9 mouse cellular contexts compared by ENCODE assay signal in the genomic region with DNA sequence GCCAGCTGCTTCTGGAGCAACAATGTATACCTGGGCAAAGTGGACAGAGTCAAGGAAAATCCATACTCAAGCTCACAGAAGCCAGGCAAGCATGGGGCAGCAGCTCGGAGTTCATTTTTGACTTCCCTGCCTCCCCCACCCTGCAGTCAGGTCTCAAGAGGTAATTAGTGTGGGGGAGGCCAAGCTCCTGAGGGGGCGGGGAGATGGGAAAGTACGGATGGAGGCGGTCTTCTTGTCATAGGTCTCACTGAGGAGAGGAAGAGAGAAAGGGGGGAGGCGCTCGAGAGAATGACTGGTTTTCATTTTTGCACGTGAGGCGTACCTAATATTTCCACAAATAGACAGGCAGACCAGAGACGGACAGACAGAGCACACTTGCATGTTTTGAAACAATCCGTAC. TPM values are rescaled to one million over a fixed set of nuclear protein-coding genes. Genes with fewer than 3 reads are reported as not detected.
DNase-seq lines count a peak whose midpoint lies in the region; ATAC-seq and TF ChIP-seq lines count a peak whose summit lies in the region.
"Had no signal": no experiment of that assay in that cellular context is flagged by ENCODE, and none has a peak within 500 bp of the region (broad histone marks: within the 10 kb centered on the region; RNA-seq: fewer than 3 reads in every experiment).

No protein-coding gene starts in this region.

- no peak for DNase-seq in lung, embryonic 14.5 days
- DNase-seq in lung, postnatal 25 days (ENCODE audit: low spot score), result no peak
- peak; percentile 10 for DNase-seq in fat pad, adult 2 months (ENCODE audit: extremely low read depth, low read depth, low spot score)
- peak; percentile 40 to 47 for DNase-seq in layer of hippocampus, adult 2 months (ENCODE audit: low spot score in 2 of 2)
- no peak for DNase-seq in adrenal gland, adult 2 months
- no peak for DNase-seq in kidney, adult 11 months
- no peak for DNase-seq in heart, adult 11 months

- 6% methylated on average over 10 of the region's 10 CpGs for WGBS in lung, embryonic 14.5 days
- 7% methylated on average over 10 of the region's 10 CpGs for WGBS in neural tube, embryonic 12.5 days

- no peak for TF ChIP-seq CTCF in lung, embryonic 14.5 days (IDR thresholded peaks at IDR 0.05; ENCODE audit: low read depth)
- TF ChIP-seq CTCF in layer of hippocampus, adult 2 months (conservative IDR thresholded peaks at IDR 0.05), result no peak

- H3K27me3 ChIP-seq in lung, embryonic 14.5 days (ENCODE audit: insufficient read depth, low read length), result peaks cover 14% of the 10 kb centered on the region; the same call in 1 of the 2 replicates
- H3K27me3 ChIP-seq in neural tube, embryonic 12.5 days (replicated peaks), result peaks cover 23% of the 10 kb centered on the region

- no peaks in the 10 kb centered on the region for H3K4me1 ChIP-seq in lung, embryonic 14.5 days (ENCODE audit: insufficient read depth)
- peaks cover 5% of the 10 kb centered on the region; the same call in 1 of the 2 replicates for H3K4me1 ChIP-seq in neural tube, embryonic 12.5 days
- H3K4me1 ChIP-seq: liver, embryonic 15.5 days had no signal

- ATAC-seq in lung, embryonic 14.5 days (ENCODE audit: insufficient read depth), result no peak
- no peak for ATAC-seq in neural tube, embryonic 12.5 days (ENCODE audit: low FRiP score, low read depth)

- H3K27ac ChIP-seq in lung, embryonic 14.5 days (ENCODE audit: low read depth), result no peak overlapping the region
- peak overlapping the region; percentile 92 for H3K27ac ChIP-seq in layer of hippocampus, adult 2 months
- H3K27ac ChIP-seq in neural tube, embryonic 12.5 days, result no peak overlapping the region
- H3K27ac ChIP-seq: liver, embryonic 15.5 days had no signal

- no peaks in the 10 kb centered on the region for H3K9me3 ChIP-seq in lung, embryonic 14.5 days (ENCODE audit: low read depth, low read length)
- H3K9me3 ChIP-seq in neural tube, embryonic 12.5 days, result no peaks in the 10 kb centered on the region
- H3K9me3 ChIP-seq: liver, embryonic 15.5 days had no signal

- peak overlapping the region; percentile 52; the same call in 1 of the 2 replicates for H3K4me3 ChIP-seq in lung, embryonic 14.5 days (ENCODE audit: low read depth, low read length)
- peak overlapping the region; percentile 80 for H3K4me3 ChIP-seq in layer of hippocampus, adult 2 months
- no peak overlapping the region for H3K4me3 ChIP-seq in neural tube, embryonic 12.5 days

- H3K9ac ChIP-seq in lung, embryonic 14.5 days, result no peak overlapping the region
- no peak overlapping the region for H3K9ac ChIP-seq in neural tube, embryonic 12.5 days
- H3K9ac ChIP-seq: liver, embryonic 15.5 days had no signal

- H3K4me2 ChIP-seq in lung, embryonic 14.5 days, result peak overlapping the region; percentile 96
- H3K4me2 ChIP-seq in neural tube, embryonic 12.5 days (replicated peaks), result peak overlapping the region; percentile 95

- H3K36me3 ChIP-seq in lung, embryonic 14.5 days (ENCODE audit: insufficient read depth), result no peaks in the 10 kb centered on the region
- no peaks in the 10 kb centered on the region for H3K36me3 ChIP-seq in neural tube, embryonic 12.5 days
- H3K36me3 ChIP-seq: liver, embryonic 15.5 days had no signal

RNA-seq across cellular contexts. Expression of a gene that starts 1.1 kb away (rescaled TPM):
- polyA plus RNA-seq in lung, embryonic 14.5 days (2014; fragmentation: Nextera tagmentation; extraction: Ambion mirVana), result 0.24 and 0.27 TPM in 2 replicates
- total RNA-seq in layer of hippocampus, adult 2 months (2021), result 100 to 1,000 TPM; 138 to 147 TPM
- polyA plus RNA-seq in neural tube, embryonic 12.5 days (2016; fragmentation: Nextera tagmentation; extraction: Ambion mirVana), result 1.9 and 2.1 TPM in 2 replicates
- under 1 TPM; 0.03 to 0.26 TPM for total RNA-seq in adrenal gland, adult 2 months (2021)
- 0.03 and 0.06 TPM in 2 replicates for polyA plus RNA-seq in adrenal gland, adult 2 months (2012; rRNA removed)

RNA-seq across cellular contexts. Expression of a gene that starts 1.3 kb away (rescaled TPM):
- polyA plus RNA-seq in lung, embryonic 14.5 days (2014; fragmentation: Nextera tagmentation; extraction: Ambion mirVana), result 1.6 and 2.3 TPM in 2 replicates
- total RNA-seq in layer of hippocampus, adult 2 months (2021), result 10 to 100 TPM; 82.6 to 94.2 TPM
- 3.6 and 3.9 TPM in 2 replicates for polyA plus RNA-seq in neural tube, embryonic 12.5 days (2016; fragmentation: Nextera tagmentation; extraction: Ambion mirVana)
- total RNA-seq in adrenal gland, adult 2 months (2021), result under 1 TPM; 0.06 to 0.21 TPM
- 0.04 TPM in 1 of 2 replicates, not detected in the other for polyA plus RNA-seq in adrenal gland, adult 2 months (2012; rRNA removed)

Comparison
In these comparisons a context has a peak if more than half of its experiments do, and no peak if none do; other contexts are left out.
1. DNase-seq: peak in fat pad, adult 2 months (single experiment) and layer of hippocampus, adult 2 months (2 of 2); none in lung, embryonic 14.5 days (single experiment), lung, postnatal 25 days (single experiment), adrenal gland, adult 2 months (single experiment), kidney, adult 11 months (single experiment) and heart, adult 11 months (single experiment).